Comparison of ENCODE assay signal across 10 mouse cellular contexts in genomic region chr6:129048381-129048780, GRCm38 (mm10). TPM values are rescaled to one million over a fixed set of nuclear protein-coding genes. Genes with fewer than 3 reads are reported as not detected.
DNase-seq lines count a peak whose midpoint lies in the region; ATAC-seq and TF ChIP-seq lines count a peak whose summit lies in the region.
"Had no signal": no experiment of that assay in that cellular context is flagged by ENCODE, and none has a peak within 500 bp of the region (broad histone marks: within the 10 kb centered on the region; RNA-seq: fewer than 3 reads in every experiment).

No protein-coding gene starts in this region.

- no peak overlapping the region for H3K9ac ChIP-seq in forebrain, embryonic 16.5 days (replicated peaks; ENCODE audit: low read depth, low read length)
- H3K9ac ChIP-seq in forebrain, embryonic 13.5 days = no peak overlapping the region
- no peak overlapping the region for H3K9ac ChIP-seq in hindbrain, embryonic 11.5 days (ENCODE audit: low read depth, low read length)

- WGBS in forebrain, embryonic 16.5 days = 37% methylated on average over 4 of the region's 4 CpGs
- 28% methylated on average over 4 of the region's 4 CpGs for WGBS in forebrain, embryonic 13.5 days
- WGBS in hindbrain, embryonic 11.5 days = 27% methylated on average over 4 of the region's 4 CpGs
- WGBS in hindbrain, embryonic 10.5 days = 35% methylated on average over 4 of the region's 4 CpGs
- WGBS in thymus, adult 2 months = 37% methylated on average over 4 of the region's 4 CpGs

- 0 out of 2 replicates have a peak, but pooled peaks have one; percentile 32 for ATAC-seq in forebrain, embryonic 16.5 days
- no peak for ATAC-seq in forebrain, embryonic 13.5 days
- ATAC-seq in hindbrain, embryonic 11.5 days (ENCODE audit: low FRiP score) = no peak

- H3K4me2 ChIP-seq in forebrain, embryonic 16.5 days (ENCODE audit: low read length) = no peak overlapping the region
- H3K4me2 ChIP-seq in forebrain, embryonic 13.5 days = no peak overlapping the region
- no peak overlapping the region for H3K4me2 ChIP-seq in hindbrain, embryonic 11.5 days (replicated peaks; ENCODE audit: low read depth, low read length)

- no peak for TF ChIP-seq CTCF in thymus, adult 2 months (IDR thresholded peaks at IDR 0.05; ENCODE audit: borderline replicate concordance, control insufficient read depth, extremely low read depth, insufficient read depth, low read length, poor library complexity)

- H3K4me1 ChIP-seq in forebrain, embryonic 16.5 days (replicated peaks; ENCODE audit: control insufficient read depth, insufficient read depth, low read length) = no peaks in the 10 kb centered on the region
- no peaks in the 10 kb centered on the region for H3K4me1 ChIP-seq in forebrain, embryonic 13.5 days
- no peaks in the 10 kb centered on the region for H3K4me1 ChIP-seq in hindbrain, embryonic 11.5 days (replicated peaks; ENCODE audit: control insufficient read depth, insufficient read depth, low read length)
- H3K4me1 ChIP-seq in hindbrain, embryonic 10.5 days (replicated peaks) = peaks cover 10% of the 10 kb centered on the region
- H3K4me1 ChIP-seq in thymus, adult 2 months (replicated peaks; ENCODE audit: control insufficient read depth, insufficient read depth, low read length) = peaks cover 11% of the 10 kb centered on the region

- H3K9me3 ChIP-seq in forebrain, embryonic 16.5 days (ENCODE audit: control insufficient read depth, low read length) = no peaks in the 10 kb centered on the region
- H3K9me3 ChIP-seq in forebrain, embryonic 13.5 days (replicated peaks) = no peaks in the 10 kb centered on the region
- no peaks in the 10 kb centered on the region for H3K9me3 ChIP-seq in hindbrain, embryonic 11.5 days (ENCODE audit: control insufficient read depth, low read length)
- no peaks in the 10 kb centered on the region for H3K9me3 ChIP-seq in hindbrain, embryonic 10.5 days
- H3K9me3 ChIP-seq: embryonic facial prominence, embryonic 10.5 days had no signal

- no peaks in the 10 kb centered on the region for H3K36me3 ChIP-seq in forebrain, embryonic 16.5 days (ENCODE audit: control insufficient read depth, insufficient read depth)
- no peaks in the 10 kb centered on the region for H3K36me3 ChIP-seq in forebrain, embryonic 13.5 days (ENCODE audit: poor library complexity, severe bottlenecking)
- no peaks in the 10 kb centered on the region for H3K36me3 ChIP-seq in hindbrain, embryonic 11.5 days (ENCODE audit: control insufficient read depth, insufficient read depth, low read length)
- no peaks in the 10 kb centered on the region for H3K36me3 ChIP-seq in hindbrain, embryonic 10.5 days
- H3K36me3 ChIP-seq in thymus, adult 2 months (ENCODE audit: control insufficient read depth, insufficient read depth, low read length) = no peaks in the 10 kb centered on the region
- H3K36me3 ChIP-seq: embryonic facial prominence, embryonic 10.5 days had no signal

- H3K27ac ChIP-seq in forebrain, embryonic 16.5 days (ENCODE audit: low read length) = no peak overlapping the region
- H3K27ac ChIP-seq in forebrain, embryonic 13.5 days = no peak overlapping the region
- H3K27ac ChIP-seq in hindbrain, embryonic 11.5 days (ENCODE audit: low read depth, low read length) = no peak overlapping the region
- no peak overlapping the region for H3K27ac ChIP-seq in hindbrain, embryonic 10.5 days
- no peak overlapping the region for H3K27ac ChIP-seq in thymus, adult 2 months (ENCODE audit: control insufficient read depth, insufficient read depth, low read length)

- no peaks in the 10 kb centered on the region for H3K27me3 ChIP-seq in forebrain, embryonic 16.5 days (replicated peaks; ENCODE audit: control insufficient read depth, insufficient read depth, low read length)
- H3K27me3 ChIP-seq in forebrain, embryonic 13.5 days = no peaks in the 10 kb centered on the region
- H3K27me3 ChIP-seq in hindbrain, embryonic 11.5 days (ENCODE audit: control insufficient read depth, insufficient read depth, low read length) = no peaks in the 10 kb centered on the region
- H3K27me3 ChIP-seq in hindbrain, embryonic 10.5 days (ENCODE audit: insufficient read depth, poor library complexity, severe bottlenecking) = peaks cover 5% of the 10 kb centered on the region; the same call in 1 of the 2 replicates
- no peaks in the 10 kb centered on the region for H3K27me3 ChIP-seq in thymus, adult 2 months (ENCODE audit: control insufficient read depth, insufficient read depth, low read length)

- no peak overlapping the region for H3K4me3 ChIP-seq in forebrain, embryonic 16.5 days (replicated peaks; ENCODE audit: low read length)
- no peak overlapping the region for H3K4me3 ChIP-seq in forebrain, embryonic 13.5 days
- H3K4me3 ChIP-seq in hindbrain, embryonic 11.5 days (ENCODE audit: low read depth, low read length) = no peak overlapping the region
- no peak overlapping the region for H3K4me3 ChIP-seq in hindbrain, embryonic 10.5 days
- H3K4me3 ChIP-seq in thymus, adult 2 months (ENCODE audit: control insufficient read depth, insufficient read depth, low read length) = no peak overlapping the region

- no peak for TF ChIP-seq POLR2A in thymus, adult 2 months (IDR thresholded peaks at IDR 0.05; ENCODE audit: control insufficient read depth, extremely low read depth, insufficient read depth, low read length, poor library complexity)

- DNase-seq in hindbrain, embryonic 11.5 days (ENCODE audit: low spot score) = peak; percentile 5
- DNase-seq in hindbrain, embryonic 10.5 days (ENCODE audit: low spot score) = no peak
- DNase-seq in thymus, postnatal 0 days (ENCODE audit: low spot score) = peak; percentile 26
- no peak for DNase-seq in thymus, adult 2 months
- no peak for DNase-seq in spleen, postnatal 14 days (ENCODE audit: low spot score in 2 of 2)
- DNase-seq in right cerebral cortex, postnatal 14 days = no peak
- DNase-seq: cerebellum, adult 9-11 months had no signal

RNA-seq across cellular contexts. Expression of gene Klrb1f, which starts 2.7 kb away (rescaled TPM):
- polyA plus RNA-seq in forebrain, embryonic 16.5 days (2015; fragmentation: Nextera tagmentation; extraction: Ambion mirVana) = 0.26 and 0.29 TPM in 2 replicates
- polyA plus RNA-seq in forebrain, embryonic 13.5 days (2015; fragmentation: Nextera tagmentation; extraction: Ambion mirVana) = 0.21 TPM in 1 of 2 replicates, not detected in the other
- 0.70 TPM in 1 of 2 replicates, not detected in the other for polyA plus RNA-seq in hindbrain, embryonic 11.5 days (2014; fragmentation: Nextera tagmentation; extraction: Ambion mirVana)
- 0.22 and 0.51 TPM in 2 replicates for polyA plus RNA-seq in hindbrain, embryonic 10.5 days (2016; fragmentation: Nextera tagmentation; extraction: Ambion mirVana)
- 2.6 and 2.7 TPM in 2 replicates for polyA plus RNA-seq in thymus, postnatal 0 days (2015; fragmentation: Nextera tagmentation; extraction: Ambion mirVana)
- 0.64 and 1.0 TPM in 2 replicates for polyA plus RNA-seq in thymus, adult 2 months (2012; rRNA removed)
- polyA plus RNA-seq: embryonic facial prominence, embryonic 10.5 days had no signal

RNA-seq across cellular contexts. Expression of gene Clec2e, which starts 52.3 kb away (rescaled TPM):
- polyA plus RNA-seq in forebrain, embryonic 16.5 days (2015; fragmentation: Nextera tagmentation; extraction: Ambion mirVana) = not detected in 2 replicates
- not detected in 2 replicates for polyA plus RNA-seq in forebrain, embryonic 13.5 days (2015; fragmentation: Nextera tagmentation; extraction: Ambion mirVana)
- not detected in 2 replicates for polyA plus RNA-seq in hindbrain, embryonic 11.5 days (2014; fragmentation: Nextera tagmentation; extraction: Ambion mirVana)
- not detected in 2 replicates for polyA plus RNA-seq in hindbrain, embryonic 10.5 days (2016; fragmentation: Nextera tagmentation; extraction: Ambion mirVana)
- polyA plus RNA-seq in thymus, postnatal 0 days (2015; fragmentation: Nextera tagmentation; extraction: Ambion mirVana) = 0.07 TPM in 1 of 2 replicates, not detected in the other
- polyA plus RNA-seq in thymus, adult 2 months (2012; rRNA removed) = 0.15 TPM in 1 of 2 replicates, not detected in the other
- polyA plus RNA-seq: embryonic facial prominence, embryonic 10.5 days had no signal

Comparison
In these comparisons a context has a peak if more than half of its experiments do, and no peak if none do; other contexts are left out.
1. DNase-seq: peak in hindbrain, embryonic 11.5 days (single experiment) and thymus, postnatal 0 days (single experiment); none in hindbrain, embryonic 10.5 days (single experiment), thymus, adult 2 months (single experiment), spleen, postnatal 14 days (0 of 2) and right cerebral cortex, postnatal 14 days (single experiment).